Mouse (Mus musculus) lung, postnatal 0 days (tissue): ENCODE measurements around the gene Pdia4. TPM values are rescaled to one million over a fixed set of nuclear protein-coding genes. Genes with fewer than 3 reads are reported as not detected.

Experiments
- ATAC-seq: fragments of 200-750 bp; cut with Nextera tagmentation; 2 replicates; pipeline ENCODE4 v1.8.0; 2017; ENCODE audit warnings: moderate library complexity
- DNase-seq: peaks from one replicate; pipeline ENCODE4 v3.0.0-alpha.2; 2016; ENCODE audit warnings: low spot score
- H3K27ac ChIP-seq: fragments of 300-500 bp; sonication (generic); 2 replicates; pipeline ENCODE4 v1.5.1; 2014; ENCODE audit warnings: antibody characterized with exemption, mild to moderate bottlenecking, low read length, mixed read lengths
- H3K27me3 ChIP-seq: fragments of 300-500 bp; sonication (generic); replicated peaks from 2 replicates; pipeline ENCODE4 v1.6.1; 2014; ENCODE audit warnings: low read length, mixed read lengths; ENCODE audit not compliant: insufficient read depth
- H3K36me3 ChIP-seq: fragments of 300-500 bp; sonication (generic); 2 replicates; pipeline ENCODE4 v1.6.1; 2014; ENCODE audit warnings: low read length, mixed read lengths; ENCODE audit not compliant: insufficient read depth
- H3K4me1 ChIP-seq: fragments of 300-500 bp; sonication (generic); 2 replicates; pipeline ENCODE4 v1.6.1; 2014; ENCODE audit warnings: antibody characterized with exemption, low read depth, low read length, mixed read lengths; ENCODE audit not compliant: insufficient read depth
- H3K4me2 ChIP-seq: fragments of 300-500 bp; sonication (generic); replicated peaks from 2 replicates; pipeline ENCODE4 v1.6.1; 2014; ENCODE audit warnings: low read depth, mild to moderate bottlenecking, low read length, moderate library complexity, mixed read lengths
- H3K4me3 ChIP-seq: fragments of 300-500 bp; sonication (generic); 2 replicates; pipeline ENCODE4 v1.5.1; 2014; ENCODE audit warnings: low read depth, low read length
- H3K9ac ChIP-seq: fragments of 300-500 bp; sonication (generic); replicated peaks from 2 replicates; pipeline ENCODE4 v1.6.1; 2014; ENCODE audit warnings: low read depth, mild to moderate bottlenecking
- H3K9me3 ChIP-seq: fragments of 300-500 bp; sonication (generic); 2 replicates; pipeline ENCODE4 v1.6.1; 2016; ENCODE audit warnings: low read length, mixed read lengths
- CTCF ChIP-seq: IDR thresholded peaks from 2 replicates; pipeline ENCODE4 v1.5.1; 2016; ENCODE audit warnings: antibody characterized with exemption, mild to moderate bottlenecking
- EP300 ChIP-seq: IDR thresholded peaks from 2 replicates; pipeline ENCODE4 v1.6.1; 2016; ENCODE audit warnings: antibody characterized with exemption, mild to moderate bottlenecking, control low read depth
- WGBS: fragments of 180-500 bp; shearing (Covaris S2); extraction: QIAGEN DNeasy Blood & Tissue Kit; methylation state at CpG from one replicate; pipeline ENCODE4 v1.1.7; 2014; 5-methylcytosine and 5-hydroxymethylcytosine counted together
- polyA plus RNA-seq: library from polyadenylated mRNA; unstranded; fragments of >200 nt; fragmentation: Nextera tagmentation; extraction: Ambion mirVana; gene quantifications from 2 replicates; pipeline ENCODE4 v1.2.1, GENCODE M21; 2015

Pdia4 gene
- polyA plus RNA-seq, 1 experiment from 2014 or later = 98.0 TPM

DNA sequence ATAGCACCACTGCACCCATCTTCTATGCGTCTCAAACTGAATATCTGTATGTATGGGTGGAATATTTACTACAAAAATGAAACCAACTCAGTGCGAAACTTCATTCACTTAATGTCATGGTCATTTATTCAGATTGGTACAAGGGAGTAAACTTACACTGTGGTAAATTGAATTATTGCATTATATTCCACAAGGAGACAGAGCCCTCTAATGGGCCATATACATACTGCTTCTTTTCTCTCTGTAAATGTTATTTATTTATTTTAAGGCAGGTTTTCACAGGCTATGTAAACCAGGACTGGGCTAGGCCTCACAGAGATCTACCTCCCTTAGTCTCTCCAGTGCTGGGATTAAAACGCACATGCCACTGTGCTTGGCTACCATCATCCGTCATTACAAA lies 14.2 kb upstream of the Pdia4 start:
- Histone ChIP-seq H3K4me2 (no peak overlapping the region), H3K9me3 (no peaks in the 10 kb centered on the region), H3K9ac (no peak overlapping the region), H3K27me3 (no peaks in the 10 kb centered on the region), H3K4me3 (no peak overlapping the region), H3K4me1 (no peaks in the 10 kb centered on the region), H3K27ac (no peak overlapping the region), H3K36me3 (no peaks in the 10 kb centered on the region)
- 89% methylated on average over 4 of the region's 4 CpGs for WGBS
- TF ChIP-seq EP300 = no peak
- TF ChIP-seq CTCF = no peak
- no peak for DNase-seq
- ATAC-seq = no peak

DNA sequence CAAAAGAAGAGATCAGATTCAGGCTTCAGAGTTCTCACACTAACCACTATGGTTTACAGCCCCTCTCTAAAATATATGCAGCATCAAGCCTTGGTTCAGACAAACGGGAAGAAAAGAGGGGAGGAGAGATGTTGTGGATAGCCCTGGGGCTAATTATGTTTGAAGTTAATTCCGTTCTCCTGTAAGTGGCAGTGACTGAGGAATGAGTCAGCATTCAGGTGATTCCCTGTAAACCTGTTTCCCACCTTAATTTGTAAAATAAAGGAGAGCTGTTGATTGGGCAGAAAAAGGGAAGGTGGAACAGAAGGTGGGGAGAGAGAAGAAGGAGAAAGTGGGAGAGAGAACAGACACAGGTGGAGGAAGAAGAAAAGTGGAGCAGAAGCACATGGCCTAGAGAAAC lies 11.0 kb upstream of the Pdia4 start:
- Histone ChIP-seq H3K36me3 (no peaks in the 10 kb centered on the region), H3K9me3 (no peaks in the 10 kb centered on the region), H3K27me3 (no peaks in the 10 kb centered on the region), H3K4me3 (no peak overlapping the region), H3K27ac (no peak overlapping the region), H3K9ac (no peak overlapping the region), H3K4me1 (no peaks in the 10 kb centered on the region), H3K4me2 (no peak overlapping the region)
- ATAC-seq = no peak
- 83% methylated on average over 2 of the region's 2 CpGs for WGBS
- no peak for DNase-seq
- no peak for TF ChIP-seq EP300
- no peak for TF ChIP-seq CTCF

DNA sequence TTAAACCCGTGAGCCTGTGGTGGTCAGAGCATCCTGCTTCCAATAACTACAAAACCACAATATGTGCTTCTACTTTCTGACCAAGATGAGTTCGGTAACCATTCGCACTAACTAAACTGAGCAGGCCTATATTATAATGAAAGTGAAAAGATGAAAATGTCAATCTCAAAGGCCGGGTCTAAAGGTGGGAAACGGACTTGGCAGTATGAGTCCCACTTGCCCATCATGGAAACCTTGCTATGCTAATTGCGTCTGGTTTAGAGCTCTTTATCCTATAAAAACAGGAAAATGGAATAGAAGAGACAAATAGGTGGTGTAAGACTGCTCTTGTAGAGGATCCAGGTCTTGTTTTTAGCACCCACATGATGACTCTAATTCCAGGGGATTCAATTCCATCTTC lies 8.5 kb upstream of the Pdia4 start:
- no peak overlapping the region for H3K9ac ChIP-seq
- no peak for TF ChIP-seq EP300
- no peaks in the 10 kb centered on the region for H3K9me3 ChIP-seq
- DNase-seq (no peak), ATAC-seq (no peak)
- H3K27me3 ChIP-seq = no peaks in the 10 kb centered on the region
- no peak overlapping the region for H3K4me2 ChIP-seq
- no peaks in the 10 kb centered on the region for H3K36me3 ChIP-seq
- H3K27ac ChIP-seq = no peak overlapping the region
- H3K4me1 ChIP-seq = no peaks in the 10 kb centered on the region
- 89% methylated on average over 6 of the region's 6 CpGs for WGBS
- no peak overlapping the region for H3K4me3 ChIP-seq

DNA sequence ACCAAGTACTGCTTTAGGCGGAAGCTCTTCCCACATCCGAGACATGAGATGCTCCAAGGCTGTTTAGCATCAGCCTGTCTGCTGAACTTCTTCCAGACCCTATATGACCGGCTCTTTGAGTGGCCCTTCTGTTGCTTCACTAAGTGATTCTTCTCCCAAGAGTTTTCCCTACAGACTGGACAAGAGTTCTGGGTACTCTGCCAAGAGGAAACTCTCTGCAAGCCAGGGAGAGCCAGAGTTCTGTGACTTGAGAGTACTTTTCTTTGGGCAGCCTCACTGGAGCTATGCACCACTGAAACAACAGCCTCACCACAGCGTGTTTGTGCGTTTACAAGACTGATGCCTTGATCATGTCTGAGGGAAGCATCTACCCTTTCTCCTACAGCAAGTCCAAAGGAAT lies 8.0 kb upstream of the Pdia4 start:
- no peak for TF ChIP-seq CTCF
- no peak for TF ChIP-seq EP300
- H3K4me2 ChIP-seq = no peak overlapping the region
- H3K27ac ChIP-seq = no peak overlapping the region
- H3K4me3 ChIP-seq = no peak overlapping the region
- H3K9ac ChIP-seq = no peak overlapping the region
- H3K27me3 ChIP-seq = no peaks in the 10 kb centered on the region
- peak; percentile 51 for DNase-seq
- 79% methylated on average over 5 of the region's 5 CpGs for WGBS
- H3K36me3 ChIP-seq = no peaks in the 10 kb centered on the region
- no peaks in the 10 kb centered on the region for H3K4me1 ChIP-seq
- H3K9me3 ChIP-seq = no peaks in the 10 kb centered on the region
- ATAC-seq = peak; percentile 23; the same call in 1 of the 2 replicates

DNA sequence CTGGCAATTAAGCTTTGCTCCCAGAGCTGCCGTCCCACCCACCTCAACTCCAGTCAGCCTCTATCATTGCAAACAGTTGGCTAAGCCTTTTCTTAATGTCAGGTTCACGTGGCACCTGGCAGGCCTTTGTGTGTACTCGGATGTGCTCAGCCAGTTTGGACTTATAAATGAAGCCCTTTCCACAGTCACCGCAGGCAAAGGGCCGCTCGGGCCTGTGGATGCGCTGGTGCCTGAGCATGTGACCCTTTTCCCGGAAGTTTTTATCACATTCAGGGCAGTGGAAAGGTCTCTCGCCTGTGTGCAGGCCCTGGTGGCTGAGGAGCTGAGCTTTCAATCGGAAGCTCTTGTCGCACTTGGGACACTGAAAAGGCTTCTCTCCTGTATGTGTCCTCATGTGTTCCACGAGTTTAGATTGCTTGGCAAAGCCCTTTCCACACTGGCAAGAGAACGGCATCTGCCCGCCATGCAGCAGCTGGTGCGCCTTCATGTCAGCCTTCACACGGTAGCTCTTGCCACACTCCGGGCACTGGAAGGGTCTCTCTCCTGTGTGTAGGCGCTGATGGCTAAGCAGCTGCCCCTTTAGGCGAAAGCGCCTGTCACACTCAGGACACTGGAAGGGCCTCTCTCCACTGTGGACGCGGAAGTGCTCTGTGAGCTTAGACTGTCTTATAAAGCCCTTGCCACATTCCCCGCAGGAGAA lies 6.5 kb upstream of the Pdia4 start:
- no peak for TF ChIP-seq EP300
- TF ChIP-seq CTCF = no peak
- no peaks in the 10 kb centered on the region for H3K9me3 ChIP-seq
- H3K36me3 ChIP-seq = no peaks in the 10 kb centered on the region
- no peaks in the 10 kb centered on the region for H3K27me3 ChIP-seq
- no peak overlapping the region for H3K9ac ChIP-seq
- no peak for ATAC-seq
- no peak overlapping the region for H3K27ac ChIP-seq
- no peak overlapping the region for H3K4me2 ChIP-seq
- H3K4me1 ChIP-seq = no peaks in the 10 kb centered on the region
- no peak overlapping the region for H3K4me3 ChIP-seq
- WGBS = 92% methylated on average over 23 of the region's 23 CpGs
- DNase-seq = no peak

DNA sequence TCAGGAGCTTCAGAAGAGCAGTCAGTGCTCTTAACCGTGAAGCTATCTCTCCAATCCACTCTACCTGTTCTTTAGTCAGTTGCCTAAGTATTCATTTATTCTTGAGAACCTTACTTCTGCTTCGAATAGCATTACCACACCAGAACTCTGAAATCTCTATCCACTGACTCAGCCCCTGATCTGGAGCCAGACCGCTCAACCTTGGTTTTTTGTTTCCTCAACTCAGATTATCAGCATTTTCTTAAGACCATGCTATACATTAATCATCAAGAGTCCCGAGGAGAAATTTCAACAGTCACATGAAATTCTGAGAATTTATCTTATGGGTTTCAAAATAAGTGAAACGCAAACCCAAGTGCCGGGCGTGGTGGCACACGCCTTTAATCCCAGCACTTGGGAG lies 5.5 kb upstream of the Pdia4 start:
- Histone ChIP-seq H3K4me3 (no peak overlapping the region), H3K27ac (no peak overlapping the region), H3K27me3 (no peaks in the 10 kb centered on the region), H3K4me1 (no peaks in the 10 kb centered on the region), H3K9ac (no peak overlapping the region), H3K9me3 (no peaks in the 10 kb centered on the region), H3K36me3 (no peaks in the 10 kb centered on the region), H3K4me2 (no peak overlapping the region)
- no peak for ATAC-seq
- no peak for TF ChIP-seq EP300
- TF ChIP-seq CTCF = no peak
- no peak for DNase-seq
- 84% methylated on average over 8 of the region's 8 CpGs for WGBS

DNA sequence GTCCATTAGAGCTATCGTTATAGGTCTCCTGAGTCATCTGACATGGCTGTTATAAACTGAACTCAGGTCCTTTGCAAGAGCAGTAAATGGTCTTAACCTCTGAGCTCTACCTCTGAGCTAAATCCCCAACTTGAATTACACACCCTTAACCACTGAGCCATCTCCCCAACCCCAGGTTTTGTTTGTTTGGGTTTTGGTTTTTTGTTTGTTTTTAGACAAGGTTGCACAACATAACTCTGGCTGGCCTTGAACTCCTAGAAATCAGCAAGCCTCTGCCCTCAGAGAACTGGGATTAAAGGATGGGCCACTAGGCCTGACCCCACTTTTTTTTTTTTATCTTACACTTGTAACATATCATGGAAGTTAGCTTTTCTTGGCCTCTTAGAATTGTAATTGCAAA lies 2.9 kb upstream of the Pdia4 start:
- H3K36me3 ChIP-seq = no peaks in the 10 kb centered on the region
- H3K4me2 ChIP-seq = no peak overlapping the region
- 95% methylated on average over 1 of the region's 1 CpGs for WGBS
- peaks cover 11% of the 10 kb centered on the region; the same call in 1 of the 2 replicates for H3K4me1 ChIP-seq
- H3K27me3 ChIP-seq = no peaks in the 10 kb centered on the region
- TF ChIP-seq EP300 (no peak), CTCF (no peak)
- H3K4me3 ChIP-seq = no peak overlapping the region
- no peak overlapping the region for H3K27ac ChIP-seq
- DNase-seq (no peak), ATAC-seq (no peak)
- H3K9me3 ChIP-seq = no peaks in the 10 kb centered on the region
- no peak overlapping the region for H3K9ac ChIP-seq
